Mouse (Mus musculus): ENCODE data around the gene Senp6.

DNA sequence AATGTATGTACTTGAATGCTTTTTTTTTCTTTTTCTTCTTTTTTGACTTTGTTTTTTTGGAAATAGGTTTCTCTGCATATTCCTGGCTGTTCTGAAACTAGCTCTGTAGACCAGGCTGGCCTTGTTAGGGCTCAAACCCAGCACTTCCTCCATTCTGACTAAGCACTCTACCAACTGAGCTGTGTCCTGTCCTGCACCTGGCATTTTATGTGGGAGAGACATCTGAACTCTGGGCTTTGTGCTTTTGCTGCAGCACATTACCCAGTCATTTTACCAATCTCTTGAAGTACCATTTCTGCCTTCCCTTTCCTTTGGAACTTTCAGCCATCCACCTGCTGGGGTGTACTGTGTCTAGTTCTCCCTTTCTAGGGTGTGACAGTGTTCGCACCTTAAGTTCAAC, 7.4 kb downstream of the Senp6 start:
- TF ChIP-seq CTCF (IDR thresholded peaks at IDR 0.05; ENCODE audit: borderline replicate concordance, insufficient read depth, low read length): no peak
- TF ChIP-seq POLR2A (IDR thresholded peaks at IDR 0.05; ENCODE audit: low read depth, low read length): no peak

Measured in embryonic fibroblast, embryonic 13.5 days (primary cell).